Mouse (Mus musculus) induced T-regulatory cell, adult 2 months (primary cell): ENCODE measurements around the gene Ccr10.

Experiments
- DNase-seq: peaks from one replicate; pipeline ENCODE4 v3.0.0-alpha.2; 2012; ENCODE audit warnings: low read depth

Ccr10 gene

GRCm38 (mm10) chr11:101188166-101188805 lies 13.0 kb upstream of the Ccr10 start:
- no peak for DNase-seq

GRCm38 (mm10) chr11:101187541-101187940 lies 12.3 kb upstream of the Ccr10 start:
- DNase-seq: no peak

- no peak for DNase-seq
Measured at GRCm38 (mm10) chr11:101186526-101187247, 11.4 kb upstream of the Ccr10 start.

DNA sequence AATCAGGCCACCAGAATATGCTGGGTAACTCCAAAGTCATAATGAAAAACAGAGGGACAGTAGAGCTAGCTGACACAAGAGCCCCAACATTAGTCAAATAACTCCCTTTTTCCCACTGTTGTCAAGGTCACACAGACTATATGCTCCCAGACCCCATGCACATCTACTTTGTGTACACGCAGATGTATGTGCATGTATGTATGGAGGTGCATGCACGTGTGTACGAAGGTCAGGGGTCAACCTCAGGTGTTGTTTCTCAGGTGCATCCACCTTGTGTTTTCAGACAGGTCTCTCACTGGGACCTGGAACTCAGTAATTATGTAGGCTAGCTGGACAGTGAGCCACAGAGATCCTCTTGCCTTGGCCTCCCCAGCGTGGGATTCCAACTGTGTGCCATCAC lies 10.2 kb upstream of the Ccr10 start:
- no peak for DNase-seq

GRCm38 (mm10) chr11:101184984-101185383 lies 9.7 kb upstream of the Ccr10 start:
- DNase-seq: no peak

DNA sequence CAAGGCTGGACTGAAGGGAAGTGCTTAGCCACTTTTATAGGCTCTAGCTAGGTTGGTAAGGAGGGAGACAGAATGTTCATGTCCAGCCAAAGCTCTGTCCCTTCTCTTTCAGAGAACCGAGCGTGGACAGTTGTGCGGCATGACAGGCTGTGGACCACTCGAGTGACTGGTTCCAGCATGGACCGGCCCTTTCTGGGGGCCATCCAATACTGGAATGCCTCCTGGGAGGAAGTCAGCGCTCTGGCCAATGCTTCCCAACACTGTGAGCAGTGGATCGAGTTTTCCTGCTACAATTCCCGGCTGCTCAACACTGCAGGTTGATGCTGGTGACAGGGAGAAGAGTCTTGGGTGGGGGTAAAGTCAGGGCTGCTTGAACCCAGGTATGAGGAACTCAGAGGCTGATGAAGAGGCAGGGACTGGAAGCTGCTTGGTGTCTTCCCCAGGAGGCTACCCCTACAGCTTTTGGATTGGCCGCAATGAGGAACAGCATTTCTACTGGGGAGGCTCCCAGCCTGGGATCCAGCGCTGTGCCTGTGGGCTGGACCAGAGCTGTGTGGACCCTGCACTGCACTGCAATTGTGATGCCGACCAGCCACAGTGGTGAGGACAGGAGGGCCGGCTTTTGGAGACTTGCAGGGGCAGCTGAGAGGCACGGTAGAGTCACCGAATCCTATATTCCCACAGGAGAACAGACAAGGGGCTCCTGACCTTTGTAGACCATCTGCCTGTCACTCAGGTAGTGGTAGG lies 7.7 kb upstream of the Ccr10 start:
- DNase-seq: no peak

GRCm38 (mm10) chr11:101181961-101182360 lies 6.7 kb upstream of the Ccr10 start:
- no peak for DNase-seq

DNA sequence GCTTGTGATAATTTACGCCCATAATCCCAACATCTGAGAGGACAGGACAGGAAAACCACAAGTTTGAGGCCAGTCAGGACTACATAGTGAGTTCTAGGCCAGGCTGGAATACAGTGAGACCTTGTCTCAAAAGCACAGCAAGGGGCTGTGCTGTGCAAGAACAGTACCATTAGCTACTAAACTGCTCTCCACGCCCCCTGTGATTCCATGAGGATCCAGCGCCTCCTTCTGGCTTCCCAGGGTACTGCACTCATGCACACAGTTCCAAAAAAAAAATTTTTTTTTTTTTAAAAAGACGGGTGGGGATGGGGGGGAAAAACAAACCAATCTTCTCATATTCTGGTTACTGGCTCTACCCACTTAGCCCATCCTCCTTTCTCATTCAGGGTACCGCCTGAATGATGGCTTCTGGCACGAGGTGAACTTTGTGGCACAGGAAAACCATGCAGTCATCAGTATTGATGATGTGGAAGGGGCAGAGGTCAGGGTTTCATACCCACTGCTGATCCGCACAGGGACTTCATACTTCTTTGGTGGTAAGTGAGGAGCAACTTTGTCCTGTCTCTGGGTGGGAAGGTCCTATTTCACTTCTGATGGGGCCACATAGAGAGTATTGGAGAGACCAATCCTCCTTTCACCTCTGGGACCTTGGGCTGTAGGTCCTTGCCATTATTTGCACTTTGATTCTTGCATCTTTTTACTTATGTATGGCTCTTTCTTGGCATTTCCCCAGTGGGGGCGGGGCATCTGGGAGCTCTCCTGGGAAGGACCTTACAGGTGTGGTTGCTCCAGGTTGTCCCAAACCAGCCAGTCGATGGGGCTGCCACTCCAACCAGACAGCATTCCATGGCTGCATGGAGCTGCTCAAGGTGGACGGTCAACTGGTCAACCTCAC lies 5.8 kb upstream of the Ccr10 start:
- DNase-seq: peak; percentile 67

- no peak for DNase-seq
Measured at GRCm38 (mm10) chr11:101180261-101180660, 5.0 kb upstream of the Ccr10 start.

DNA sequence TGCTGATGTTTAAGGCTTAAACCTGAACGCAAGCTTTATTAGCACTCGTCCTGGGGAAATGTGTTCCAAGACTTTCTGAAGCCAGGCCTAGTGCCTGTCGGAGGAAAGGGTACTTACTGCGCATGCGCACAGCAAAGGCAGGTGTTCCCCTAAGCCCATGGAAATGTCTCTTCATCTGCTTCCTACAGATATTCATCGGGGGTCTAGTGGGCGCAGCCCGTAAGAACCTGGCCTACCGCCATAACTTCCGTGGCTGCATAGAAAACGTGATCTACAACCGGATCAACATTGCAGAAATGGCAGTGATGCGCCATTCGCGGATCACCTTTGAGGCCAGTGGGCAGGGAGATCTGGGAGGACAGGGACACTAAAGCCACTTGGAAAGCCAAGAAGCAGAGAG lies 4.1 kb upstream of the Ccr10 start:
- peak; percentile 10 for DNase-seq

GRCm38 (mm10) chr11:101178061-101179058 lies 3.1 kb upstream of the Ccr10 start:
- no peak for DNase-seq

DNA sequence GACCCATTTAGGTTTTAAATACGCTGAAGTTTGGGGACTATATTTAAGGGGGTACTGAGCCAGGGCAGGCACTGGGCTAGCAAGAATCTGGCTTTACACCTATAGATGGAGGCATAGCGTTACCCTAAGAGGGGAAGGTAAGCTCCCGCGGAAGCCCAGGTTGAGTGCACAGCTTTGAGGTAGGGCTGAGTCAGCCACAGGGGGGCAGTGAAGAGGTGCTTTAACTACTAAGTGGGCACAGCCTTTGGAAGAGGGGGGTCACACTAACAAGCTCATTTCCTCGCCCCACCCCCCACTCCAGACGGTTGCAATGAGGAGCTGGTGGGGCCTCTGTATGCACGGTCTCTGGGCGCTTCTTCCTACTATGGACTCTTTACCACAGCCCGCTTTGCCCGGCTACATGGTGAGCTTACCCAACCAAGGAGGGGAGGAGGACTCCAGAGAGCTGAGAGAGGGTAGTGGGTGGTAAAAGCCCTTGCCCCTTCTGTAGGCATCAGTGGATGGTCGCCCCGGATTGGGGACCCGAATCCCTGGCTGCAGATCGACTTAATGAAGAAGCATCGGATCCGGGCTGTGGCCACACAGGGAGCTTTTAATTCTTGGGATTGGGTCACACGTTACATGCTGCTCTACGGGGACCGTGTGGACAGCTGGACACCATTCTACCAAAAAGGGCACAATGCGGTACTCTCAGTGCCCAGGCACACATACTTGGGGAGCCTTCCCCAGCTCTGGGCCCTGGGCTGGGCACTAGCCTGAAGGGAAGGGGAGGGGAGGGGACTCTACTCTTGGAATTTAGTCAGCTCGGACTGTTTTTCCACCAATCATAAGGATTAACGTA lies 1.9 kb upstream of the Ccr10 start:
- peak; percentile 82 for DNase-seq

DNA sequence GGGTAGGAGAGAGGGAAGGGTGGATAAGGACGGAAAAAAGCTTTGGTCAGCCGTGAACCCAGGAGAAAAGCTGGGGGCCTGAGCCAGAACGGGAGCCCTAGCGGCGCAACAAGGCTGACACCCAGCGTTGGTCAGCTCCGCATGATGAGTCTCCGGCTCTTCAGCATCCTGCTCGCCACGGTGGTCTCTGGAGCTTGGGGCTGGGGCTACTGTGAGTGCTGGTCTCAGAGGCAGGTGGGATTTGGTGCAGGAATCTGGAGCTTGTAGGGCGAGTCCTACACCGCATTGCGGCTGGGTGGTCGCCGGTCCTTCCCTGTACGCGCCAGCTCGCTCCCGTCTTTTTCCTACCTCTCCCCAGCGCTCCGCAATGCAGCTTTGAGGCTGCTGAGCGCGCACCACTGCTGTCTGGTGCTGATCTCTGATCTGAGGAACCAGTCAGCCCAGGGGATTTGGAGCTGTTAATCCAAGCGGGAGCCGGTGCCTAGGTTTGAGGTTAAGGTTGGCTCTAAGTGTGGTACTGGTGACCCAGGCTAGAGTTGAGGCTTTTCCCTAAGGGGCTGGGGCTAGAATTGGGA lies 961 bp upstream of the Ccr10 start:
- peak; percentile 44 for DNase-seq

GRCm38 (mm10) chr11:101175636-101176116 lies 433 bp upstream of the Ccr10 start:
- peak; percentile 47 for DNase-seq

- DNase-seq: no peak
Measured at GRCm38 (mm10) chr11:101174389-101174745, 876 bp downstream of the Ccr10 start.

DNA sequence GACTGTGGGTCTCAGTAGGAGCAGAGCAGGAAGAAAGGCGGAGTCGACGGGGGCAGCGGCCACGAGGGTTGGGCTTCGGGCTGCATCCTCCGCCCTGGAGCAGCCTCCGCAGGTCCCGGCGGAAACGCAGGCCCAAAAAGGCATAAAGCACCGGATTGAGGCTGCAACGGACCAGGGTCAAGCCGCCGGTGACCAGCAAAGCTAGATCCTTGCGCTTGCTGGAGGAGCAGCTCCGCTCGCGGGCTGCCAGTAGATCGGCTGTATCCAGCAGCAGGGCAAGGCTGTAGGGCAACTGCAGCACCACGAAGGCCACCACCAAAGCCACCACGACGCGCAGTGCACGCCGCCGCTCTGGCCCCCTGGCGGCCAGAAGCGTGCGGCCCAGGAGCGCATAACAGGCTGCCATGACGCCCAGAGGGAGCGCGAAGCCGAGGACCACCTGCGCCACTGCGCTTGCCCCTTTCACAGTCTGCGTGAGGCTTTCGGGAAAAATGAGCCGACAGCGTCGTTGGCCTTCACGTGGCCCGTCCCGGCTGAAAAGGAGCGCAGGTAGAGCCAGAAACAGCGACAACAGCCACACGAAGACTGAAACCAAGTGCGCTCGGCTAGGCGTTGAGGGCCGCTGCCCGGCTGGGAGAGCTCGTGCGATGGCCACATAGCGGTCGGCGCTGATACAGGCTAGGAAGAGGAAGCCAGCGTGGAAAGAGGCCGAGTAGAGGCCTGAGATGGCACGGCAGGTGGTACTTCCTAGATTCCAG lies 1.4 kb downstream of the Ccr10 start:
- peak; percentile 88 for DNase-seq

DNA sequence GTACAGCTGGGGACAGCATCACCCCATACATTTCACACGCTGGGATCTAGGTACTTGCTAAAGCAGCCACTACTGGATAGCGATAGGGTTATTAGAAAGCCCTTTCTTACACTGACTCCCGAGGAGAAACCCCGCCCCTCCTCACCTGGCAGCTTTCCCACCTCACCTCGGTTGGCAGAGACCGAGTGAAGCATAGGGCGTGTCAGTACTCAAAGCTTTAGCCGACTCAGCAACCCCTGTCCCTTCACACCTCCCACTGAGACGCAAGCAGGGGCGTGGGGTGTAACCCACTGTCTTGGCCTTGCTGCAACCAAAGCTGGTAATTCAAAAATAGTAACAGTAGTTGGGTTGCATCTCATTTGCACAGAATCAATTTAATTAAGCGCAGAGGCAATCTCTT lies 2.1 kb downstream of the Ccr10 start:
- DNase-seq: peak; percentile 66

DNA sequence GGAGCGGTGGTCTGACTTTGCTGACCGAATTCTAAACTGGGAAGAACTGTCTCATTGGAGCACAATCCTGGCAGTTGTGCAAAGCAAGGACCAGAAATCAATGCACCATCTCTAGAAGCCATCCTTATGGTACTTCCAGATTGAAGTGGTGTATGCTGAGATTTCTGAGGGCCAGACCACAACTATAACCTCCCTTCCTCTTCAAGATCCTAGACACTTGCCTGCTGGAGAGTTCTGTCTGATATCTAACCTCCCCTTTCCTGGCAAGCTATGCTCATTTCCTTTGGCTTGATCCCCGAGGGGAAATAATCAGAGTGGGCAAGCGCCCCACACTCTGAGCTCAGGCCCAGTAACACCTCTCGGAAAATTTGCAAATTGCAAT lies 2.8 kb downstream of the Ccr10 start:
- DNase-seq: no peak
